Mouse (Mus musculus) midbrain, postnatal 0 days (tissue): ENCODE results near the gene Tmem186. TPM values are rescaled to one million over a fixed set of nuclear protein-coding genes. Genes with fewer than 3 reads are reported as not detected.

Experiments
- ATAC-seq: fragments of 200-750 bp; cut with Nextera tagmentation; 2 replicates; pipeline ENCODE4 v1.8.0; 2017; ENCODE audit warnings: moderate number of reproducible peaks, mild to moderate bottlenecking, moderate TSS enrichment, moderate library complexity; ENCODE audit not compliant: low FRiP score
- DNase-seq: peaks from one replicate; pipeline ENCODE4 v3.0.0-alpha.2; 2015; ENCODE audit warnings: low spot score
- H3K27ac ChIP-seq: fragments of 300-500 bp; sonication (generic); 2 replicates; pipeline ENCODE4 v1.5.1; 2014; ENCODE audit warnings: low read depth, mild to moderate bottlenecking, low read length, mixed read lengths
- H3K27me3 ChIP-seq: fragments of 300-500 bp; sonication (generic); 2 replicates; pipeline ENCODE4 v1.6.1; 2014; ENCODE audit warnings: low read length, control low read depth, mixed read lengths; ENCODE audit not compliant: insufficient read depth
- H3K36me3 ChIP-seq: fragments of 300-500 bp; sonication (generic); 2 replicates; pipeline ENCODE4 v1.6.1; 2014; ENCODE audit warnings: low read length, control low read depth, mixed read lengths; ENCODE audit not compliant: insufficient read depth
- H3K4me1 ChIP-seq: fragments of 300-500 bp; sonication (generic); 2 replicates; pipeline ENCODE4 v1.6.1; 2014; ENCODE audit warnings: mild to moderate bottlenecking, control low read depth, antibody characterized with exemption, low read length, mixed read lengths; ENCODE audit not compliant: insufficient read depth
- H3K4me2 ChIP-seq: fragments of 300-500 bp; sonication (generic); 2 replicates; pipeline ENCODE4 v1.6.1; 2014; ENCODE audit warnings: low read depth, mild to moderate bottlenecking, low read length, mixed read lengths; ENCODE audit not compliant: poor library complexity, severe bottlenecking
- H3K4me3 ChIP-seq: fragments of 300-500 bp; sonication (generic); 2 replicates; pipeline ENCODE4 v1.5.1; 2014; ENCODE audit warnings: low read depth, mild to moderate bottlenecking, low read length, moderate library complexity
- H3K9ac ChIP-seq: fragments of 300-500 bp; sonication (generic); replicated peaks from 2 replicates; pipeline ENCODE4 v1.6.1; 2014; ENCODE audit warnings: mild to moderate bottlenecking, low read length, moderate library complexity, mixed read lengths; ENCODE audit not compliant: poor library complexity, severe bottlenecking
- H3K9me3 ChIP-seq: fragments of 300-500 bp; sonication (generic); 2 replicates; pipeline ENCODE4 v1.6.1; 2016; ENCODE audit warnings: low read length, control low read depth
- CTCF ChIP-seq: IDR thresholded peaks from 2 replicates; pipeline ENCODE4 v1.5.1; 2016; ENCODE audit warnings: antibody characterized with exemption, mild to moderate bottlenecking
- WGBS: fragments of 180-500 bp; shearing (Covaris S2); extraction: QIAGEN DNeasy Blood & Tissue Kit; methylation state at CpG from one replicate; pipeline ENCODE4 v1.1.7; 2014; 5-methylcytosine and 5-hydroxymethylcytosine counted together
- polyA plus RNA-seq: library from polyadenylated mRNA; unstranded; fragments of >200 nt; fragmentation: Nextera tagmentation; extraction: Ambion mirVana; gene quantifications from 2 replicates; pipeline ENCODE4 v1.2.1, GENCODE M21; 2015
- total RNA-seq: library from RNA; depleted of rRNA; stranded (reverse); fragments of >200 nt; gene quantifications from 2 replicates; pipeline ENCODE4 v1.2.3, GENCODE M21; 2014

Tmem186 gene
- total and polyA plus RNA-seq, 2 experiments from 2014 or later: 16.1 to 18.6 TPM

GRCm38 (mm10) chr16:8638131-8638530, 619 bp upstream of the Tmem186 start:
- Histone ChIP-seq H3K9me3 (no peaks in the 10 kb centered on the region), H3K27ac (peak overlapping the region; percentile 86; the same call in 1 of the 2 replicates), H3K4me3 (peak overlapping the region; percentile 76), H3K4me1 (peaks cover 9% of the 10 kb centered on the region; the same call in 1 of the 2 replicates), H3K4me2 (peak overlapping the region; percentile 85), H3K27me3 (no peaks in the 10 kb centered on the region), H3K36me3 (peaks cover 14% of the 10 kb centered on the region), H3K9ac (peak overlapping the region; percentile 68)
- no peak for TF ChIP-seq CTCF
- ATAC-seq: no peak
- 41% methylated on average over 7 of the region's 7 CpGs for whole genome bisulfite sequencing
- no peak for DNase-seq

GRCm38 (mm10) chr16:8636867-8637216, 670 bp downstream of the Tmem186 start:
- H3K4me1 ChIP-seq: peaks cover 9% of the 10 kb centered on the region; the same call in 1 of the 2 replicates
- peak overlapping the region; percentile 85 for H3K4me2 ChIP-seq
- DNase-seq (peak; percentile 24), ATAC-seq (peak; percentile 0; the same call in 1 of the 2 replicates)
- peak overlapping the region; percentile 76 for H3K4me3 ChIP-seq
- no peaks in the 10 kb centered on the region for H3K9me3 ChIP-seq
- no peaks in the 10 kb centered on the region for H3K27me3 ChIP-seq
- no peak for TF ChIP-seq CTCF
- peak overlapping the region; percentile 86 for H3K27ac ChIP-seq
- peaks cover 9% of the 10 kb centered on the region; the same call in 1 of the 2 replicates for H3K36me3 ChIP-seq
- peak overlapping the region; percentile 81 for H3K9ac ChIP-seq
- WGBS: under 1% methylated on average over 13 of the region's 13 CpGs

- no peak overlapping the region for H3K4me2 ChIP-seq
- no peak for TF ChIP-seq CTCF
- DNase-seq: no peak
- H3K27me3 ChIP-seq: no peaks in the 10 kb centered on the region
- peaks cover 4% of the 10 kb centered on the region; the same call in 1 of the 2 replicates for H3K4me1 ChIP-seq
- no peaks in the 10 kb centered on the region for H3K9me3 ChIP-seq
- H3K4me3 ChIP-seq: no peak overlapping the region
- H3K27ac ChIP-seq: no peak overlapping the region
- H3K36me3 ChIP-seq: peaks cover 12% of the 10 kb centered on the region; the same call in 1 of the 2 replicates
- H3K9ac ChIP-seq: no peak overlapping the region
- no peak for ATAC-seq
- WGBS: 90% methylated on average over 5 of the region's 5 CpGs
Measured at GRCm38 (mm10) chr16:8631428-8631827, 6.1 kb downstream of the Tmem186 start.

- no peak for DNase-seq
Measured at GRCm38 (mm10) chr16:8630419-8630818, 7.1 kb downstream of the Tmem186 start.

DNA sequence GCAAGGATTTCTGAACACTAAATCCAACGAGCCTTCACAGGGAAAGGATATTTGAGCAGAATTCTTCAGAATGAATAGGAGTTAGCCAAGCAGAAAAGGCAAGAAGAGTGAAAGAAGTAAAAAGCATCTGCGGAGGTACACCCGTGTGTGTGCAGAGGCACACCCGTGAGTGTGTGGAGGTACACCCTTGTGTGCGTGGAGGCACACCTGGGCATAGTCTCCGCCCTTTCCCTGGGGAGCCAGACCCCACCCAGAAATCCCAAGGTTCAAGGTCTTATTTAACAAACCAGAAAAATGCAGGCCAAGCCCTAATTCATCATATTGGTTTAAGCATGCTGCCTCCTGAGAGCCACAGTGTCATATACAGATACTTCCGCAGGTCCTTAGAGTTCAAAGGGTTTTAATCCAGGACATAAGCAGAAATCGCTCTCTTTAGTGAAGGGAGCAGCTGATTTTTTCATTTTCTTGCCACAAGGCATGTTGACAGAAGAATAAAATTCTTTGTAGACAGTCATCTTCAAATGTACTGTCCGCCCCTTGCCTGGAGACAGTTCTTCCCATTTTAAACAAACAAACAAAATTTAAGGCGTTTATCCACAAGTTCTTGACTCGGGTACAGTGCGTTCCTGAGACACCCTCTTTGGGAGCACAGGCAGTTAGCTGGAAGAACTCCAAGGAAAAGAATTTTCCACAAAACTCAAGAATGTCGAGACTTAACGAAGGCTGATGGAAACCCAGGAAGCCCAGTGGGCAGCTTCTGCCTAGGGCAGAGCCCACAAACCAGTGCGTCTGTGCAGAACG, 17.0 kb downstream of the Tmem186 start:
- no peak overlapping the region for H3K27ac ChIP-seq
- DNase-seq (no peak), ATAC-seq (no peak)
- H3K9ac ChIP-seq: no peak overlapping the region
- H3K9me3 ChIP-seq: no peaks in the 10 kb centered on the region
- no peaks in the 10 kb centered on the region for H3K4me1 ChIP-seq
- H3K36me3 ChIP-seq: peaks cover 16% of the 10 kb centered on the region
- no peak for TF ChIP-seq CTCF
- WGBS: 82% methylated on average over 16 of the region's 16 CpGs
- H3K27me3 ChIP-seq: no peaks in the 10 kb centered on the region
- no peak overlapping the region for H3K4me2 ChIP-seq
- H3K4me3 ChIP-seq: no peak overlapping the region

More at GRCm38 (mm10) chr16:8630419-8630818, 7.1 kb downstream of the Tmem186 start:
- Histone ChIP-seq H3K4me3 (no peak overlapping the region), H3K36me3 (peaks cover 10% of the 10 kb centered on the region; the same call in 1 of the 2 replicates), H3K27me3 (no peaks in the 10 kb centered on the region), H3K4me1 (no peaks in the 10 kb centered on the region), H3K27ac (no peak overlapping the region), H3K4me2 (no peak overlapping the region), H3K9me3 (no peaks in the 10 kb centered on the region), H3K9ac (no peak overlapping the region)
- WGBS: 80% methylated on average over 2 of the region's 2 CpGs
- ATAC-seq: no peak
- no peak for TF ChIP-seq CTCF

GRCm38 (mm10) chr16:8619659-8620314, 17.7 kb downstream of the Tmem186 start:
- Histone ChIP-seq H3K36me3 (peaks cover 16% of the 10 kb centered on the region), H3K9me3 (no peaks in the 10 kb centered on the region), H3K4me1 (no peaks in the 10 kb centered on the region), H3K27ac (no peak overlapping the region), H3K27me3 (no peaks in the 10 kb centered on the region), H3K9ac (no peak overlapping the region), H3K4me3 (no peak overlapping the region), H3K4me2 (no peak overlapping the region)
- WGBS: 32% methylated on average over 10 of the region's 10 CpGs
- TF ChIP-seq CTCF: no peak
- ATAC-seq (no peak), DNase-seq (no peak)
